Mouse (Mus musculus) embryonic facial prominence, embryonic 14.5 days (tissue): ENCODE results near the gene Ncor2. TPM values are rescaled to one million over a fixed set of nuclear protein-coding genes. Genes with fewer than 3 reads are reported as not detected.

Experiments
- ATAC-seq: fragments of 200-750 bp; cut with Nextera tagmentation; 2 replicates; pipeline ENCODE4 v1.8.0; 2017; ENCODE audit warnings: low read depth, moderate number of reproducible peaks, moderate TSS enrichment
- DNase-seq: peaks from one replicate; pipeline ENCODE4 v3.0.0-alpha.2; 2015; ENCODE audit warnings: low spot score
- H3K27ac ChIP-seq: fragments of 300-500 bp; sonication (generic); replicated peaks from 2 replicates; pipeline ENCODE4 v1.5.1; 2014; ENCODE audit warnings: low read depth, mild to moderate bottlenecking, low read length, moderate library complexity
- H3K27me3 ChIP-seq: fragments of 300-500 bp; sonication (generic); replicated peaks from 2 replicates; pipeline ENCODE4 v1.6.1; 2014; ENCODE audit warnings: low read length; ENCODE audit not compliant: control insufficient read depth, insufficient read depth
- H3K36me3 ChIP-seq: fragments of 300-500 bp; sonication (generic); 2 replicates; pipeline ENCODE4 v1.6.1; 2014; ENCODE audit warnings: low read length, mixed read lengths; ENCODE audit not compliant: control insufficient read depth, insufficient read depth
- H3K4me1 ChIP-seq: fragments of 300-500 bp; sonication (generic); 2 replicates; pipeline ENCODE4 v1.6.1; 2014; ENCODE audit warnings: antibody characterized with exemption, low read length; ENCODE audit not compliant: control insufficient read depth, insufficient read depth
- H3K4me2 ChIP-seq: fragments of 300-500 bp; sonication (generic); 2 replicates; pipeline ENCODE4 v1.6.1; 2014; ENCODE audit warnings: low read depth, mild to moderate bottlenecking, low read length, moderate library complexity, mixed read lengths
- H3K4me3 ChIP-seq: fragments of 300-500 bp; sonication (generic); 2 replicates; pipeline ENCODE4 v1.5.1; 2014; ENCODE audit warnings: low read depth, mild to moderate bottlenecking, low read length
- H3K9ac ChIP-seq: fragments of 300-500 bp; sonication (generic); 2 replicates; pipeline ENCODE4 v1.6.1; 2014; ENCODE audit warnings: low read depth, mild to moderate bottlenecking, low read length, moderate library complexity, mixed read lengths
- H3K9me3 ChIP-seq: fragments of 300-500 bp; sonication (generic); 2 replicates; pipeline ENCODE4 v1.6.1; 2016; ENCODE audit warnings: low read length; ENCODE audit not compliant: control insufficient read depth
- WGBS: fragments of 180-500 bp; shearing (Covaris S2); extraction: QIAGEN DNeasy Blood & Tissue Kit; methylation state at CpG from one replicate; pipeline ENCODE4 v1.1.7; 2014; 5-methylcytosine and 5-hydroxymethylcytosine counted together
- polyA plus RNA-seq: library from polyadenylated mRNA; unstranded; fragments of >200 nt; fragmentation: Nextera tagmentation; extraction: Ambion mirVana; gene quantifications from 2 replicates; pipeline ENCODE4 v1.2.1, GENCODE M21; 2014

Ncor2 gene
- polyA plus RNA-seq, 1 experiment from 2014 or later, result 37.3 TPM

DNA sequence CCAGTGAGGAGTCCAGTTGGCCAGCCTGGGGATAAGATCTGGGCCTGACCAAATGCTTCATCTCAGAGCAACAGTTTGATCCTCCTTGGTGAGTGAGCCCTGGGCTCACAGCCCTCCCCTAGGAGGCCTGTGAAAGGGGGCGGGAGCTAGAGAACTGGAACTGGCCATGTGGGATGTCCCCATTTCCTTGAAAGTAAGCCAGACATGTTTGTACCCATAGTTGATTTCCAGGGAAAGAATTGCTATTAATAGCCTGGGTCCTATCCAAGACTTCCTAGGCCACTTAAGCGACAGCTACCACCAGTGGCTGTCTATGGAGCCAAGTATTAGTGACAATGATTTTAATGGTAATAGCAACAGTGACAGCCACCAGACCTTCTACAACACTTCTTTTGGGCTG is 189.3 kb downstream of the Ncor2 start:
- Histone ChIP-seq H3K9ac (no peak overlapping the region), H3K4me2 (no peak overlapping the region), H3K4me3 (no peak overlapping the region), H3K27me3 (no peaks in the 10 kb centered on the region), H3K27ac (no peak overlapping the region), H3K4me1 (no peaks in the 10 kb centered on the region), H3K36me3 (no peaks in the 10 kb centered on the region), H3K9me3 (no peaks in the 10 kb centered on the region)
- ATAC-seq (no peak), DNase-seq (no peak)
- 94% methylated on average over 2 of the region's 2 CpGs for WGBS

- Histone ChIP-seq H3K4me1 (no peaks in the 10 kb centered on the region), H3K27ac (no peak overlapping the region), H3K27me3 (no peaks in the 10 kb centered on the region), H3K36me3 (no peaks in the 10 kb centered on the region), H3K4me3 (no peak overlapping the region), H3K9me3 (peaks cover 12% of the 10 kb centered on the region), H3K4me2 (no peak overlapping the region), H3K9ac (no peak overlapping the region)
- no peak for ATAC-seq
- no peak for DNase-seq
- 81% methylated on average over 5 of the region's 5 CpGs for WGBS
Observed at GRCm38 (mm10) chr5:124986656-124987055, 192.4 kb downstream of the Ncor2 start.

DNA sequence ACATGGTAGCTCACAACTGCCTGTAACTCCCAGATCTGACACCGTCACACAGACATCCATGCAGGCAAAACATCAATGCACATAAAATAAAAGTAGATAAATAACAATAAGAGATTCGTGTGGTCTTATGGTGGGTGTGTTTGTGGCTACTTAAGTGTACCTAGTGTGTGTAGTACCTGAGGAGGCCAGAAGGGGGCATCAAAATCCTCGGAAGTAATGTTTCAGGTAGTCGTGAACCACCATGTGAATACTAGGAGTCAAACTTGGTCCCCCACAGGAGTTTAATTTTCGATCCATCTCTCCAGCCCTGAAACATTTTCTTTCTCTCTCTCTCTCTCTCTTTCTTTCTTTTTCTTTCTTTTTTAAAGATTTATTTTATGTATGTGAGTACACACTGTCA is 192.8 kb downstream of the Ncor2 start:
- Histone ChIP-seq H3K36me3 (no peaks in the 10 kb centered on the region), H3K27me3 (no peaks in the 10 kb centered on the region), H3K9me3 (peaks cover 12% of the 10 kb centered on the region), H3K4me1 (no peaks in the 10 kb centered on the region), H3K9ac (no peak overlapping the region), H3K27ac (no peak overlapping the region), H3K4me2 (no peak overlapping the region), H3K4me3 (no peak overlapping the region)
- 84% methylated on average over 5 of the region's 5 CpGs for WGBS
- ATAC-seq (no peak), DNase-seq (no peak)

DNA sequence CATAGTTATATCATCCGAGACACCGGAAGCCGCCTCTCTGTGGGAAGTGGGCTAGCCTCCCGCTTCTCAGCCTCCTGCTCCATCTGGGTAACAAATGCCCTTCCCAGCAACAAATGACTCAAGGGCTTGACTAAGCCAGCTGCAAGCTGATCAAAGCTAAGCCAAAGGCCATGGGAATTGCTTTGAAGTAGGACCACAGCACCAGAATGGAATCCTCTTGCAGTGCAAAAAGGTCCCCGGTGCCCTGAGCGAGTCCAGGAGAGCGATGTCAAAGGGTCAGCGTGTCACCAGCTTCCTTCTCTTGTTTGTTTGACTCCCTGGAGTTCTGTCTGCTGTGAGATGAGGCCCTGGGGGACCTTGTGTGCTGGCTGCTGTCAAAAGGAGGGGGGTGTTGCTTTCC is 209.2 kb downstream of the Ncor2 start:
- H3K27ac ChIP-seq, result no peak overlapping the region
- DNase-seq (peak; percentile 41), ATAC-seq (no peak)
- H3K9ac ChIP-seq, result no peak overlapping the region
- no peaks in the 10 kb centered on the region for H3K27me3 ChIP-seq
- H3K9me3 ChIP-seq, result no peaks in the 10 kb centered on the region; the same call in 1 of the 2 replicates
- no peak overlapping the region for H3K4me2 ChIP-seq
- no peaks in the 10 kb centered on the region for H3K36me3 ChIP-seq
- H3K4me1 ChIP-seq, result peaks cover 15% of the 10 kb centered on the region
- no peak overlapping the region for H3K4me3 ChIP-seq
- 21% methylated on average over 8 of the region's 8 CpGs for WGBS

Other genes with a start within 250 kb of the Ncor2 start
- gene Rflna, start 176.0 kb downstream of the Ncor2 start, polyA plus RNA-seq, result 19.3 and 29.0 TPM in 2 replicates
- gene Scarb1, start 161.9 kb upstream of the Ncor2 start, polyA plus RNA-seq, result 44.4 and 47.9 TPM in 2 replicates
- gene Gm10382, start 210.1 kb upstream of the Ncor2 start, polyA plus RNA-seq, result 0.24 TPM in 1 of 2 replicates, not detected in the other
- gene Ubc, start 211.0 kb upstream of the Ncor2 start, polyA plus RNA-seq, result 879 and 1,077 TPM in 2 replicates